Mouse (Mus musculus) A20 (cell line): ENCODE data around the gene Alyref.

Experiments
- DNase-seq: peaks from one replicate; pipeline ENCODE4 v3.0.0-alpha.2; 2011; ENCODE audit warnings: low read depth, low spot score

Alyref gene

GRCm38 (mm10) chr11:120548214-120548613, 50.0 kb downstream of the Alyref start:
- DNase-seq: no peak

- DNase-seq: peak; percentile 21
These were observed 50.7 kb downstream of the Alyref start for GRCm38 (mm10) chr11:120547469-120547868.

- no peak for DNase-seq
These were observed 52.2 kb downstream of the Alyref start for GRCm38 (mm10) chr11:120545964-120546363.

GRCm38 (mm10) chr11:120542376-120542775, 55.8 kb downstream of the Alyref start:
- DNase-seq: no peak
